Mouse (Mus musculus) kidney, embryonic 15.5 days (tissue): ENCODE measurements around the gene Srl. TPM values are rescaled to one million over a fixed set of nuclear protein-coding genes. Genes with fewer than 3 reads are reported as not detected.
"Not testable (repeated sequence)": the region's sequence is repeated elsewhere in the genome, so short reads cannot be mapped to it uniquely, and the experiment has no call there.

Experiments used
- ATAC-seq: fragments of 200-750 bp; cut with Nextera tagmentation; replicated peaks from 2 replicates; pipeline ENCODE4 v1.8.0; 2017; ENCODE audit warnings: moderate TSS enrichment; ENCODE audit not compliant: low FRiP score
- H3K27ac ChIP-seq: fragments of 300-500 bp; sonication (generic); 2 replicates; pipeline ENCODE4 v1.5.1; 2015; ENCODE audit warnings: mild to moderate bottlenecking, inconsistent platforms
- H3K27me3 ChIP-seq: fragments of 300-500 bp; sonication (generic); 2 replicates; pipeline ENCODE4 v1.6.1; 2015; ENCODE audit warnings: inconsistent platforms
- H3K36me3 ChIP-seq: fragments of 300-500 bp; sonication (generic); 2 replicates; pipeline ENCODE4 v1.6.1; 2015; ENCODE audit warnings: inconsistent platforms
- H3K4me1 ChIP-seq: fragments of 300-500 bp; sonication (generic); 2 replicates; pipeline ENCODE4 v1.6.1; 2015; ENCODE audit warnings: inconsistent platforms
- H3K4me2 ChIP-seq: fragments of 300-500 bp; sonication (generic); 2 replicates; pipeline ENCODE4 v1.6.1; 2015; ENCODE audit warnings: moderate library complexity, mild to moderate bottlenecking, inconsistent platforms
- H3K4me3 ChIP-seq: fragments of 300-500 bp; sonication (generic); replicated peaks from 2 replicates; pipeline ENCODE4 v1.5.1; 2015; ENCODE audit warnings: mild to moderate bottlenecking, inconsistent platforms
- H3K9ac ChIP-seq: fragments of 300-500 bp; sonication (generic); 2 replicates; pipeline ENCODE4 v1.6.1; 2015; ENCODE audit warnings: mild to moderate bottlenecking, inconsistent platforms
- H3K9me3 ChIP-seq: fragments of 300-500 bp; sonication (generic); replicated peaks from 2 replicates; pipeline ENCODE4 v1.6.1; 2016; ENCODE audit warnings: inconsistent platforms
- WGBS: fragments of 180-500 bp; shearing (Covaris S2); methylation state at CpG from one replicate; pipeline ENCODE4 v1.1.7; 2015; ENCODE audit warnings: mixed read lengths; 5-methylcytosine and 5-hydroxymethylcytosine counted together
- polyA plus RNA-seq: library from polyadenylated mRNA; unstranded; fragments of >200 nt; fragmentation: Nextera tagmentation; extraction: Ambion mirVana; gene quantifications from 2 replicates; pipeline ENCODE4 v1.2.1, GENCODE M21; 2015

The Srl gene
- polyA plus RNA-seq, 1 experiment from 2014 or later = 19.2 TPM

- not testable (repeated sequence) for H3K4me2 ChIP-seq, H3K9me3 ChIP-seq, H3K36me3 ChIP-seq, ATAC-seq, H3K9ac ChIP-seq, H3K27me3 ChIP-seq, H3K27ac ChIP-seq, H3K4me3 ChIP-seq
- WGBS = 81% methylated on average over 12 of the region's 12 CpGs
- H3K4me1 ChIP-seq = peaks cover 13% of the 10 kb centered on the region
Observed at GRCm38 (mm10) chr16:4527373-4527772, 14.2 kb downstream of the Srl start.

- ATAC-seq = no peak
- Histone ChIP-seq H3K4me1 (peaks cover 33% of the 10 kb centered on the region), H3K9ac (no peak overlapping the region), H3K36me3 (no peaks in the 10 kb centered on the region), H3K27ac (no peak overlapping the region), H3K9me3 (0 out of 2 replicates have a peak, but pooled peaks cover 4% of the 10 kb centered on the region), H3K27me3 (no peaks in the 10 kb centered on the region), H3K4me3 (no peak overlapping the region), H3K4me2 (no peak overlapping the region)
- 51% methylated on average over 7 of the region's 7 CpGs for WGBS
Observed at GRCm38 (mm10) chr16:4523313-4524004, 18.2 kb downstream of the Srl start.

- no peaks in the 10 kb centered on the region for H3K36me3 ChIP-seq
- no peak for ATAC-seq
- no peaks in the 10 kb centered on the region for H3K27me3 ChIP-seq
- H3K27ac ChIP-seq = no peak overlapping the region
- H3K9ac ChIP-seq = no peak overlapping the region
- 34% methylated on average over 8 of the region's 8 CpGs for WGBS
- peaks cover 33% of the 10 kb centered on the region for H3K4me1 ChIP-seq
- H3K9me3 ChIP-seq = 0 out of 2 replicates have a peak, but pooled peaks cover 4% of the 10 kb centered on the region
- no peak overlapping the region for H3K4me2 ChIP-seq
- H3K4me3 ChIP-seq = no peak overlapping the region
Observed at GRCm38 (mm10) chr16:4522879-4523278, 18.7 kb downstream of the Srl start.

DNA sequence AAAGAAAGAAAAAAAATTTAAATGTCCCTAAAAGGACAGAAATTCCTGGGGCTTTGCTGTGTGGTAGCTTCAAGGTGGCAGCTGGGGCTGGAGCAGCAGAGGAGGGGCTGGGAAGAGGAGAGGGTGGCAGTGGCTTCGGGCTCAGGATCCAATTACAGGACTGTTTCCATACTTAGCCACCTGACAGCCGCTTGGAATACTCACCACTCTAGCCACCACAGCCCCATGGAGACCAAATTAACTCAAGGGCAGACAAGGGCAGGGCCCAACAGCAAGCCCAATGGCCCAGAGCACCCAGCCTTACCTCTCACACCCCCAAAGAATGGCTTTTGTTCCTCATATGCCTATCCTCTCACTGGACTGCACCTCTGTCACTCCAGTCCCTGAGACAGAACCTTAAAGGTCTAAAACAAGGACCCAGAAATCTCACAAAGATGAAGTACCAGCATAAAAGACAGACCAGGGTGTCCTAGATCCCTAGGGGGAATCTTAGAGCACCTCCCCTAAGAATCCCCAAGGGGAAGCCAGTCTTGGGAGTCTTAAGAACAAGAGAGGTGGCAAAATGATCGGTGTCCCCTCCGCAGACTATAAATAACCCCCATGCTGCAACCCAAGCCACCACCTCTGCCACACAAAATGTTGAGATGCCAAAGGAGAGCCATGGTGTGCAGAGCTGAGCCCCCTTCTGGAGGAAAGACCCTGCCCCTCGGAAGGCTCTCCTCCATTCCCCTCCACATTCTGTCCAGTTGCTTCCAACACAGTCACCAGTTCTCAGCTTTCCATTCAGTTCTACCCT is 19.7 kb downstream of the Srl start:
- Histone ChIP-seq H3K36me3 (no peaks in the 10 kb centered on the region), H3K9me3 (no peaks in the 10 kb centered on the region), H3K27me3 (no peaks in the 10 kb centered on the region), H3K27ac (peak overlapping the region; percentile 70), H3K4me3 (no peak overlapping the region), H3K4me2 (no peak overlapping the region), H3K4me1 (peaks cover 33% of the 10 kb centered on the region), H3K9ac (no peak overlapping the region)
- ATAC-seq = peak; percentile 87
- WGBS = 53% methylated on average over 5 of the region's 5 CpGs

DNA sequence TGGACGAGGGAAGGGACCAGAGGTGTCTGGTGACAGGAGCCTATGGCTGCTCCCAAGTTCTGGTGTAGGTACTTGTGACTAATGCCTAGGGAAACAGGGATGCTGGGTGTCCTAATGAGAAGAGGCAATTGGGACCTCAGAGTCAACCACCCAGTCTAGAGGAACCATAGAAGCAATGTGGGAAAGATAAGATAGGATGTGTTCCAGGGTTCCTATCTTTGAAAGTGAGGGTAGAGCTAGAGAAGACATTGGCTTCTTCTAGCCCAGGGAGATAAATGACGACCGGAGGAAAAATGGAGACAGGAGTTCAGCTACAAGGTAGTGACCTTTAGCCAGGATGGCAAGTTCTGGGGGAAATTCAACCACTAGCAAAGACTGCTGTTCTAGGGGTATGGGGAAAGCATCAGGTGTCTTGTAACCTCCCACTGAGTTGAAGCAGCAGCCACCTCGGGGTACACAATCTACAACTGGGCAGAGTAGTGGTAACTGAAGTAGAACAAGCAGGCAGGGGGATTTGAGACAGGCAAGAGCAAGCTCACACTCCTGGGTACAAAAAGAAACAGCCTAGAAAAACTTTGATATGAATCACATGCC is 20.4 kb downstream of the Srl start:
- 43% methylated on average over 4 of the region's 4 CpGs for WGBS
- no peak overlapping the region for H3K9ac ChIP-seq
- no peak overlapping the region for H3K4me2 ChIP-seq
- no peak overlapping the region for H3K4me3 ChIP-seq
- H3K27ac ChIP-seq = peak overlapping the region; percentile 70
- ATAC-seq = peak; percentile 55; the same call in 1 of the 2 replicates
- H3K27me3 ChIP-seq = no peaks in the 10 kb centered on the region
- no peaks in the 10 kb centered on the region for H3K9me3 ChIP-seq
- H3K4me1 ChIP-seq = peaks cover 33% of the 10 kb centered on the region
- no peaks in the 10 kb centered on the region for H3K36me3 ChIP-seq

DNA sequence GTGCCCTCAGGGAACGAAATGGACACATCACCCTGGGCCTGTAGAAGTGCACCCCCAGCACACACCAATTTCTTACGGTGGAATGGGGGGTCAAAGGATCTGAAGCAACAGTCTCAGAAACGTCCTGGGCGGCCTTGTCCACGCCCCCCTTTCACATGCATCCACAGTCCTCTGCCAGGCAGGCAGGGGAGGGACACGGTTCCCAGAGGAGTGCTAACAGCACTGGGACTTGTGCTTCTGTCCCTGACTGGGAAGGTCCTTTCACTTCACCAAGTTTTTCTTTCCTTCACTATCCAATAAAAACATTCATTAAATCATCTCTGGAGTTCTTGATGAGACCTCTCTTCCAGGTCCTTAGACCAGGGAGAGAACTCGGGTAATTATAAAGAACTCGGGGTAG is 20.9 kb downstream of the Srl start:
- H3K4me3 ChIP-seq = no peak overlapping the region
- no peaks in the 10 kb centered on the region for H3K36me3 ChIP-seq
- 60% methylated on average over 8 of the region's 8 CpGs for WGBS
- no peak for ATAC-seq
- H3K27me3 ChIP-seq = no peaks in the 10 kb centered on the region
- no peak overlapping the region for H3K9ac ChIP-seq
- H3K27ac ChIP-seq = no peak overlapping the region
- no peaks in the 10 kb centered on the region for H3K9me3 ChIP-seq
- no peak overlapping the region for H3K4me2 ChIP-seq
- peaks cover 33% of the 10 kb centered on the region for H3K4me1 ChIP-seq

DNA sequence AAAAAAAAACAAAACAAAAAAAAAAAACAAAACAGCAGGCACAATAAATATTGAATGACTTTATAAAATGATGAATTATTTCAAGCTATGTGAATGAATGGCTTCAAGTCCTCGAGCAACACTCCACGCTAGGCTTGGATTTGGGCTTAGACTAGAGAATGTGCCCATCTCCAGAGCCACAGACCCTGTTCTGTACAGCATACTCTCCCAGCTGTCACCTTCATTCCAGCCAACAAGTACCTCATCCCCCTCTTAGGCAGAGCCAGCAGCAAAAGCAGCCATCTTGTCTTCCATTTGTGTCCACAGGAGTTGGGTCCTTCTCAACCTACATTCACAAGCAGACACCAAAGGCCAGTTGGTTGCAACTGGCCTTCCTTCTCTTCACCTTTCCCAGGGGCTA is 21.8 kb downstream of the Srl start:
- Histone ChIP-seq H3K36me3 (no peaks in the 10 kb centered on the region), H3K4me1 (peaks cover 35% of the 10 kb centered on the region), H3K4me2 (no peak overlapping the region), H3K9ac (no peak overlapping the region), H3K4me3 (no peak overlapping the region), H3K27me3 (no peaks in the 10 kb centered on the region), H3K27ac (no peak overlapping the region), H3K9me3 (no peaks in the 10 kb centered on the region)
- ATAC-seq = no peak
- WGBS = 93% methylated on average over 2 of the region's 2 CpGs

DNA sequence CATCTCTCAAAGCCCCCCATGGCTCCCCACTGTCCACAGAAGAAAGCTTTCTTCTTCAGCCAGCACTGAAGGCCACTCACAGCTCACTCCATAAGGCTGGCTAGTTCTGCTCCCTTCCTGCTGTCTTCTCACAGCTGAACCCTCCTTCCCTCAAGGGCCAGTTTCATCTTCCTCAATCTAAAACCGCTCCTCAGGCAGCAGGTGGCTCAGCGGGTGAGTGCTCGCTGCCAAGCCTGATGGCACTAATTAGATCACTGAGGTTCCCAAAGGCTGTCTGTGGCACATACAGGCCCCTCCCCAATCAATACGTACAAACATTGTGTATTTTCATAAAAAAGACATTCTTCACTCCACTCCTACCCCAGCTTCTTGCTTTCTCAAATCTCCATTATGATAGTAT is 22.5 kb downstream of the Srl start:
- no peak overlapping the region for H3K4me2 ChIP-seq
- H3K27ac ChIP-seq = no peak overlapping the region
- WGBS = 83% methylated on average over 4 of the region's 4 CpGs
- no peak overlapping the region for H3K9ac ChIP-seq
- H3K27me3 ChIP-seq = no peaks in the 10 kb centered on the region
- H3K4me3 ChIP-seq = no peak overlapping the region
- H3K9me3 ChIP-seq = no peaks in the 10 kb centered on the region
- H3K4me1 ChIP-seq = peaks cover 41% of the 10 kb centered on the region
- H3K36me3 ChIP-seq = no peaks in the 10 kb centered on the region
- no peak for ATAC-seq

DNA sequence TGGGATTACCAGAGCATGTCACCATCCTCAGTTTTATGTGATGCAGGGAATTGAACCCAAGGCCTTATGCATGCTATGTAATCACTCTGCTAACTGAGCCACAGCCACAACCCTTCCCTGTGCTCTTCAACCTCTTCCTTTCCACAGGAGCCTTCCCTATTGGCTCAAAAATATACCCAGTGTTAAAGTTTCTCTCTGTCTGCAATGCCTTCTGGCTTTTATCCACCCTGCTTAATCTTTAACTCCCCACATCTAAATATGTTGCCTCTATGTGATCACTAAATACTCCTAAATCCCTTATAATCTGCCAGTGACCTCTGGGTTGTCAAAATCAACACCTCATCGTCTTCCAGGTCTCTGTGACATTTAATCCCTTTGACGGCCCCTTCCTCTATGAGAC is 23.7 kb downstream of the Srl start:
- no peak overlapping the region for H3K4me2 ChIP-seq
- H3K9ac ChIP-seq = no peak overlapping the region
- no peaks in the 10 kb centered on the region for H3K36me3 ChIP-seq
- no peak overlapping the region for H3K27ac ChIP-seq
- WGBS = 39% methylated on average over 2 of the region's 2 CpGs
- no peak overlapping the region for H3K4me3 ChIP-seq
- H3K4me1 ChIP-seq = peaks cover 41% of the 10 kb centered on the region
- H3K9me3 ChIP-seq = no peaks in the 10 kb centered on the region
- no peak for ATAC-seq
- no peaks in the 10 kb centered on the region for H3K27me3 ChIP-seq

DNA sequence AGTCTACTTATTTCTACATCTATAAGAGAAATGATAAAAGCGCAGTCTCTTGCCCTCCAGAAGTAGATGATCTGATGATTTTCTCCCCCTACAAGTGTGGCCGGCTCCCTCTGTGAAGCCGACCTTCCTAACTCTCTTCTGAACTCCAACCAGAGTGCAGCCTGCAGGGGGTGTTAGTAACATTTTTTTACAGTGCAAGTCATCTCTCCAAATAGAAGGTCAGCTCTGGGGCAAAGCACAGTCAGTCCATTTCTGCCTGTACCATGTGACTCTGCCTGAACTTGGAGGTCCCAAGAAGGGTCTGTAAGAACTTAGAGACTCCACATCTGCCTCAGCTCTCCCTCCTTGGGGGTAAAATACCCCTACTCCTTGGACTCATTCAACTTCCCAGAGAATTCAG is 27.2 kb downstream of the Srl start:
- 77% methylated on average over 3 of the region's 3 CpGs for WGBS
- Histone ChIP-seq H3K27ac (no peak overlapping the region), H3K9ac (no peak overlapping the region), H3K4me1 (peaks cover 22% of the 10 kb centered on the region), H3K4me3 (no peak overlapping the region), H3K4me2 (no peak overlapping the region), H3K9me3 (no peaks in the 10 kb centered on the region), H3K36me3 (no peaks in the 10 kb centered on the region), H3K27me3 (no peaks in the 10 kb centered on the region)
- no peak for ATAC-seq

- Histone ChIP-seq H3K9me3 (no peaks in the 10 kb centered on the region), H3K36me3 (no peaks in the 10 kb centered on the region), H3K27ac (peak overlapping the region; percentile 37; the same call in 1 of the 2 replicates), H3K4me3 (no peak overlapping the region), H3K4me1 (peaks cover 22% of the 10 kb centered on the region), H3K9ac (no peak overlapping the region), H3K4me2 (no peak overlapping the region), H3K27me3 (no peaks in the 10 kb centered on the region)
- ATAC-seq = peak; percentile 84
- 53% methylated on average over 3 of the region's 3 CpGs for WGBS
Observed at GRCm38 (mm10) chr16:4512661-4513438, 28.8 kb downstream of the Srl start.

- no peaks in the 10 kb centered on the region for H3K9me3 ChIP-seq
Observed at GRCm38 (mm10) chr16:4511371-4511770, 30.2 kb downstream of the Srl start.

More at GRCm38 (mm10) chr16:4511371-4511770, 30.2 kb downstream of the Srl start:
- no peaks in the 10 kb centered on the region for H3K36me3 ChIP-seq
- H3K4me3 ChIP-seq = no peak overlapping the region
- 64% methylated on average over 2 of the region's 2 CpGs for WGBS
- no peak overlapping the region for H3K9ac ChIP-seq
- H3K4me2 ChIP-seq = no peak overlapping the region
- H3K4me1 ChIP-seq = peaks cover 22% of the 10 kb centered on the region
- H3K27me3 ChIP-seq = no peaks in the 10 kb centered on the region
- no peak overlapping the region for H3K27ac ChIP-seq
- no peak for ATAC-seq
